In the genomic region with DNA sequence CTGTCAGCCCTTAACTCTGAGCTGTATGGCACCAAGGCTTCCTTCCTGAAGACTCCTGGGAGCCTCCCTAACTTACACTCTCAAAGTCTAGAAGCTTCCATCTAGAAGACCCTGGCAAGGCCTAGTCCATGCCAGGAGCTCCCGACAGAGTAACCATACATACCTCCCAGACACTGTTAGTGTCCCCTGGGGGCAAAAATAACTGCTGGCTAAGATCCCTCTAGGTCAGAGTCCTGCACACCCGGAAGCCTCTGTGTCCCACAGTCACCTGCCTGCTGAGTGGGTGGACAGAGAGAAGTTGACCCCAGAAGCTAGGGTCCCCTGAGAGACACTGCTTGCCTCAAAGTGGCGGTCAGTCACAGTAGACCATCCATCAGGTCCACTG, we compare ENCODE assay signal across 8 mouse cellular contexts. TPM values are rescaled to one million over a fixed set of nuclear protein-coding genes. Genes with fewer than 3 reads are reported as not detected.
A peak's percentile ranks its signal among the peaks of the same experiment; 100 is the strongest.
DNase-seq lines count a peak whose midpoint lies in the region; ATAC-seq and TF ChIP-seq lines count a peak whose summit lies in the region.

No protein-coding gene starts in this region.

- TF ChIP-seq CTCF in testis, adult 2 months (IDR thresholded peaks at IDR 0.05; ENCODE audit: control insufficient read depth, insufficient read depth, insufficient replicate concordance, low read depth, low read length): no peak

- peaks cover 19% of the 10 kb centered on the region for H3K36me3 ChIP-seq in hindbrain, embryonic 10.5 days
- H3K36me3 ChIP-seq in hindbrain, embryonic 14.5 days (replicated peaks; ENCODE audit: control insufficient read depth, insufficient read depth): no peaks in the 10 kb centered on the region; the same call in 1 of the 2 replicates
- no peaks in the 10 kb centered on the region for H3K36me3 ChIP-seq in testis, adult 2 months (ENCODE audit: control insufficient read depth, insufficient read depth, low read length)
- H3K36me3 ChIP-seq in limb, embryonic 10.5 days: peaks cover 21% of the 10 kb centered on the region

- no peak overlapping the region for H3K4me2 ChIP-seq in hindbrain, embryonic 14.5 days (replicated peaks)

- TF ChIP-seq POLR2A in testis, adult 2 months (IDR thresholded peaks at IDR 0.05; ENCODE audit: control insufficient read depth, low read depth, low read length): no peak

- ATAC-seq in hindbrain, embryonic 14.5 days (ENCODE audit: low FRiP score): no peak

- WGBS in hindbrain, embryonic 10.5 days: 81% methylated on average over 3 of the region's 3 CpGs
- 80% methylated on average over 3 of the region's 3 CpGs for WGBS in hindbrain, embryonic 14.5 days
- 89% methylated on average over 3 of the region's 3 CpGs for WGBS in limb, embryonic 10.5 days

- H3K4me1 ChIP-seq in hindbrain, embryonic 10.5 days (replicated peaks): peaks cover 52% of the 10 kb centered on the region
- H3K4me1 ChIP-seq in hindbrain, embryonic 14.5 days (replicated peaks; ENCODE audit: control insufficient read depth, insufficient read depth, low read length): peaks cover 4% of the 10 kb centered on the region; the same call in 1 of the 2 replicates
- peaks cover 13% of the 10 kb centered on the region for H3K4me1 ChIP-seq in testis, adult 2 months (ENCODE audit: control insufficient read depth, insufficient read depth, low read length)
- H3K4me1 ChIP-seq in limb, embryonic 10.5 days: peaks cover 48% of the 10 kb centered on the region

- H3K27ac ChIP-seq in hindbrain, embryonic 10.5 days: peak overlapping the region; percentile 9; the same call in 1 of the 2 replicates
- no peak overlapping the region for H3K27ac ChIP-seq in hindbrain, embryonic 14.5 days
- H3K27ac ChIP-seq in testis, adult 2 months (ENCODE audit: control insufficient read depth, insufficient read depth, low read depth, low read length): peak overlapping the region; percentile 43; the same call in 1 of the 2 replicates
- peak overlapping the region; percentile 66; the same call in 1 of the 2 replicates for H3K27ac ChIP-seq in limb, embryonic 10.5 days

- no peak overlapping the region for H3K9ac ChIP-seq in hindbrain, embryonic 14.5 days

- H3K27me3 ChIP-seq in hindbrain, embryonic 10.5 days (ENCODE audit: insufficient read depth, poor library complexity, severe bottlenecking): peaks cover 4% of the 10 kb centered on the region; the same call in 1 of the 2 replicates
- H3K27me3 ChIP-seq in hindbrain, embryonic 14.5 days (ENCODE audit: control insufficient read depth, insufficient read depth, low read length): no peaks in the 10 kb centered on the region
- no peaks in the 10 kb centered on the region for H3K27me3 ChIP-seq in testis, adult 2 months (ENCODE audit: control insufficient read depth, insufficient read depth, low read length)
- no peaks in the 10 kb centered on the region for H3K27me3 ChIP-seq in limb, embryonic 10.5 days (ENCODE audit: low read depth, poor library complexity, severe bottlenecking)

- no peak overlapping the region for H3K4me3 ChIP-seq in hindbrain, embryonic 10.5 days
- H3K4me3 ChIP-seq in hindbrain, embryonic 14.5 days (replicated peaks; ENCODE audit: low read length): no peak overlapping the region
- no peak overlapping the region for H3K4me3 ChIP-seq in testis, adult 2 months (ENCODE audit: control insufficient read depth, low read depth, low read length)
- H3K4me3 ChIP-seq in limb, embryonic 10.5 days: no peak overlapping the region

- no peak for DNase-seq in hindbrain, embryonic 10.5 days (ENCODE audit: low spot score)
- DNase-seq in hindbrain, embryonic 14.5 days (ENCODE audit: low spot score): no peak
- DNase-seq in testis, postnatal 10 days (ENCODE audit: low spot score): no peak
- no peak for DNase-seq in limb, embryonic 10.5 days (ENCODE audit: low spot score)
- no peak for DNase-seq in adrenal gland, postnatal 25 days
- DNase-seq in gastrocnemius, adult 8-10 months (ENCODE audit: low spot score in 2 of 2): no peak
- DNase-seq in c-Kit-positive CD71-positive TER-119-positive erythroid progenitor cells, embryonic 14.5 days (ENCODE audit: low spot score): no peak

- H3K9me3 ChIP-seq in hindbrain, embryonic 10.5 days: no peaks in the 10 kb centered on the region
- no peaks in the 10 kb centered on the region for H3K9me3 ChIP-seq in hindbrain, embryonic 14.5 days (ENCODE audit: control insufficient read depth, low read length)
- H3K9me3 ChIP-seq in limb, embryonic 10.5 days (replicated peaks): no peaks in the 10 kb centered on the region

RNA-seq across cellular contexts. Expression of a gene that starts 24.5 kb away (rescaled TPM):
- 681 and 705 TPM in 2 replicates for polyA plus RNA-seq in hindbrain, embryonic 10.5 days (2016; fragmentation: Nextera tagmentation; extraction: Ambion mirVana)
- polyA plus RNA-seq in hindbrain, embryonic 14.5 days (2014; fragmentation: Nextera tagmentation; extraction: Ambion mirVana): 556 and 557 TPM in 2 replicates
- polyA plus RNA-seq in testis, adult 2 months (2012; rRNA removed): 3,516 and 3,720 TPM in 2 replicates
- 589 and 631 TPM in 2 replicates for polyA plus RNA-seq in limb, embryonic 10.5 days (2016; fragmentation: Nextera tagmentation; extraction: Ambion mirVana)
- total RNA-seq in adrenal gland, postnatal 25 days (2021): 977 and 1,201 TPM in 2 replicates
- 100 to 1,000 TPM; 510 to 613 (median 541) TPM for total RNA-seq in gastrocnemius, adult 8-10 months (2022)

RNA-seq across cellular contexts. Expression of a gene that starts 31.9 kb away (rescaled TPM):
- polyA plus RNA-seq in hindbrain, embryonic 10.5 days (2016; fragmentation: Nextera tagmentation; extraction: Ambion mirVana): 261 and 268 TPM in 2 replicates
- 142 and 150 TPM in 2 replicates for polyA plus RNA-seq in hindbrain, embryonic 14.5 days (2014; fragmentation: Nextera tagmentation; extraction: Ambion mirVana)
- 104 and 113 TPM in 2 replicates for polyA plus RNA-seq in testis, adult 2 months (2012; rRNA removed)
- 319 and 357 TPM in 2 replicates for polyA plus RNA-seq in limb, embryonic 10.5 days (2016; fragmentation: Nextera tagmentation; extraction: Ambion mirVana)
- 84.3 and 101 TPM in 2 replicates for total RNA-seq in adrenal gland, postnatal 25 days (2021)
- 10 to 100 TPM; 38.3 to 47.6 (median 39.7) TPM for total RNA-seq in gastrocnemius, adult 8-10 months (2022)

RNA-seq across cellular contexts. Expression of a gene that starts 33.9 kb away (rescaled TPM):
- 16.8 and 17.2 TPM in 2 replicates for polyA plus RNA-seq in hindbrain, embryonic 10.5 days (2016; fragmentation: Nextera tagmentation; extraction: Ambion mirVana)
- polyA plus RNA-seq in hindbrain, embryonic 14.5 days (2014; fragmentation: Nextera tagmentation; extraction: Ambion mirVana): 12.3 and 12.6 TPM in 2 replicates
- polyA plus RNA-seq in testis, adult 2 months (2012; rRNA removed): 13.9 and 14.0 TPM in 2 replicates
- polyA plus RNA-seq in limb, embryonic 10.5 days (2016; fragmentation: Nextera tagmentation; extraction: Ambion mirVana): 17.1 and 18.4 TPM in 2 replicates
- 66.1 and 73.2 TPM in 2 replicates for total RNA-seq in adrenal gland, postnatal 25 days (2021)
- total RNA-seq in gastrocnemius, adult 8-10 months (2022): 1 to 10 TPM; 4.8 to 5.7 (median 5.3) TPM

RNA-seq across cellular contexts. Expression of a gene that starts 44.1 kb away (rescaled TPM):
- polyA plus RNA-seq in hindbrain, embryonic 10.5 days (2016; fragmentation: Nextera tagmentation; extraction: Ambion mirVana): 18.5 and 21.1 TPM in 2 replicates
- 20.2 and 24.6 TPM in 2 replicates for polyA plus RNA-seq in hindbrain, embryonic 14.5 days (2014; fragmentation: Nextera tagmentation; extraction: Ambion mirVana)
- polyA plus RNA-seq in testis, adult 2 months (2012; rRNA removed): 215 and 222 TPM in 2 replicates
- 16.1 and 17.0 TPM in 2 replicates for polyA plus RNA-seq in limb, embryonic 10.5 days (2016; fragmentation: Nextera tagmentation; extraction: Ambion mirVana)
- 154 TPM in 2 replicates for total RNA-seq in adrenal gland, postnatal 25 days (2021)
- 100 to 1,000 TPM; 157 to 173 (median 162) TPM for total RNA-seq in gastrocnemius, adult 8-10 months (2022)

RNA-seq across cellular contexts. Expression of a gene that starts 55.1 kb away (rescaled TPM):
- 8.4 and 9.0 TPM in 2 replicates for polyA plus RNA-seq in hindbrain, embryonic 10.5 days (2016; fragmentation: Nextera tagmentation; extraction: Ambion mirVana)
- polyA plus RNA-seq in hindbrain, embryonic 14.5 days (2014; fragmentation: Nextera tagmentation; extraction: Ambion mirVana): 1.1 and 1.7 TPM in 2 replicates
- polyA plus RNA-seq in testis, adult 2 months (2012; rRNA removed): 2.1 and 3.4 TPM in 2 replicates
- 14.9 and 15.5 TPM in 2 replicates for polyA plus RNA-seq in limb, embryonic 10.5 days (2016; fragmentation: Nextera tagmentation; extraction: Ambion mirVana)
- 3.7 and 4.3 TPM in 2 replicates for total RNA-seq in adrenal gland, postnatal 25 days (2021)
- total RNA-seq in gastrocnemius, adult 8-10 months (2022): 1 to 10 TPM in 2 of 4 experiments, under 1 TPM in 2; 0.48 to 1.3 (median 0.84) TPM
